Mouse (Mus musculus) lung, postnatal 0 days (tissue): ENCODE measurements at regions not wholly inside any gene's neighbourhood (a gene's known extent, or its start where the extent isn't known, plus 50 kb on each side); places are given as distances from the start of the nearest gene placed in this dataset.

Experiments used
- CTCF ChIP-seq: IDR thresholded peaks from 2 replicates; pipeline ENCODE4 v1.5.1; 2016; ENCODE audit warnings: antibody characterized with exemption, mild to moderate bottlenecking
- EP300 ChIP-seq: IDR thresholded peaks from 2 replicates; pipeline ENCODE4 v1.6.1; 2016; ENCODE audit warnings: antibody characterized with exemption, mild to moderate bottlenecking, control low read depth

DNA sequence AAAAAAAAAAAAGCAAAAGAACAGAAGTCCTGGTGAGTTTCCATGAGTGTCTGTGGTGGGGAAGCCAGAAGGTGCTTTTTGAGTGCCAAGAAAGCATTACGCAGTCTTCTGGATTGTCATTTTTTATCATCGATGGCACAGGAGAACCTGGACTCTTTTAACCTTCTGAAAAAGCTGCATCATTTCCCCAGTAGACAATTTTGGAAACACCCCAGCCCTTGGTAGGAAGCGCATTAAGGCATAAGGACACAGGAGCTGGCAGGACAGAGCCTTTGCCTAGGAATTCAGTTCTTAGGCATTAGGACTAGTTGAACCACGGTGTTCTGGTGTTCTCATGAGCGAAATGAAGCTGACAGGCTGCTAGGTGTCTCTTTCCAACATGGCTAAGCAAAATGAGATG lies 875.1 kb upstream of the Car8 start:
- no peak for TF ChIP-seq CTCF
- no peak for TF ChIP-seq EP300
